Mouse (Mus musculus) ES-E14 (cell line): Measurements from ENCODE around the gene Clasp1.

Experiments
- CHD2 ChIP-seq: IDR thresholded peaks from 2 replicates; pipeline ENCODE4 v1.6.1; 2014; ENCODE audit warnings: mild to moderate bottlenecking, low read depth, low read length, inconsistent platforms
- MAFK ChIP-seq: IDR thresholded peaks from 2 replicates; pipeline ENCODE4 v1.6.1; 2014; ENCODE audit warnings: mild to moderate bottlenecking, low read depth, low read length, inconsistent platforms; ENCODE audit not compliant: insufficient read depth
- ZC3H11A ChIP-seq: IDR thresholded peaks from 2 replicates; pipeline ENCODE4 v1.6.1; 2012; ENCODE audit warnings: low read depth, mild to moderate bottlenecking, inconsistent platforms, low read length, borderline replicate concordance

DNA sequence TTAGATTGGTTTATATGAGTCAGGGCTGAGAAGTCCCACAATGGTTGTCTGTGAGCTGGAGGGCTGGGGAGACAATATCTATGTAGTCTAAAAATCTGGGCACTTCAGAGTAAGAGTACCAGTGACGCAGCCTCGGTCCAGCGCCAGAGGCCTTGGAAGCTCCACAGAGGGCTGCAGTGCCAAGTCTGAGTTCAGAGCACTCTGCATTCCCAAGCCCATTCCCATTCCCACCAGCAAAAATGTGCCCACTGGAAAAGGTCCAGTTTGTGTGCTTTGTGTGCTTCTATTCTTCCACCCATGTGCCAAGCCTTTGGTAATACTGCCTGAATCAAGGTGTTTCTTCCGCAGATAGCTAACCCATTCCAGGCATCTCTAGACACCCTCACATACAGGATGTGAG is 49.0 kb downstream of the Clasp1 start:
- TF ChIP-seq ZC3H11A (no peak), MAFK (no peak), CHD2 (no peak)
